Mouse (Mus musculus) intestine, embryonic 16.5 days (tissue): ENCODE results near the gene Sat2. TPM values are rescaled to one million over a fixed set of nuclear protein-coding genes. Genes with fewer than 3 reads are reported as not detected.
A peak's percentile ranks its signal among the peaks of the same experiment; 100 is the strongest.

Experiments used
- ATAC-seq: fragments of 200-750 bp; cut with Nextera tagmentation; 2 replicates; pipeline ENCODE4 v1.8.0; 2017; ENCODE audit warnings: moderate TSS enrichment, moderate library complexity
- H3K27ac ChIP-seq: fragments of 300-500 bp; sonication (generic); 2 replicates; pipeline ENCODE4 v1.5.1; 2014; ENCODE audit warnings: mild to moderate bottlenecking, low read length
- H3K27me3 ChIP-seq: fragments of 300-500 bp; sonication (generic); replicated peaks from 2 replicates; pipeline ENCODE4 v1.6.1; 2014; ENCODE audit warnings: low read length, control low read depth, mixed read lengths; ENCODE audit not compliant: control insufficient read depth, insufficient read depth
- H3K36me3 ChIP-seq: fragments of 300-500 bp; sonication (generic); 2 replicates; pipeline ENCODE4 v1.6.1; 2014; ENCODE audit warnings: low read length, control low read depth; ENCODE audit not compliant: control insufficient read depth, insufficient read depth
- H3K4me1 ChIP-seq: fragments of 300-500 bp; sonication (generic); 2 replicates; pipeline ENCODE4 v1.6.1; 2014; ENCODE audit warnings: low read length, control low read depth, mixed read lengths; ENCODE audit not compliant: control insufficient read depth, insufficient read depth
- H3K4me2 ChIP-seq: fragments of 300-500 bp; sonication (generic); 2 replicates; pipeline ENCODE4 v1.6.1; 2014; ENCODE audit warnings: low read depth, low read length, control low read depth
- H3K4me3 ChIP-seq: fragments of 300-500 bp; sonication (generic); 2 replicates; pipeline ENCODE4 v1.5.1; 2014; ENCODE audit warnings: mild to moderate bottlenecking, low read length
- H3K9ac ChIP-seq: fragments of 300-500 bp; sonication (generic); 2 replicates; pipeline ENCODE4 v1.6.1; 2014; ENCODE audit warnings: low read depth, low read length
- H3K9me3 ChIP-seq: fragments of 300-500 bp; sonication (generic); 2 replicates; pipeline ENCODE4 v1.6.1; 2016; ENCODE audit warnings: low read length, control low read depth; ENCODE audit not compliant: control insufficient read depth
- WGBS: fragments of 180-500 bp; shearing (Covaris S2); extraction: QIAGEN DNeasy Blood & Tissue Kit; methylation state at CpG from one replicate; pipeline ENCODE4 v1.1.7; 2014; 5-methylcytosine and 5-hydroxymethylcytosine counted together
- polyA plus RNA-seq: library from polyadenylated mRNA; unstranded; fragments of >200 nt; fragmentation: Nextera tagmentation; extraction: Ambion mirVana; gene quantifications from 2 replicates; pipeline ENCODE4 v1.2.1, GENCODE M21; 2015

Sat2 gene
- 15.4 and 18.1 TPM in 2 replicates for polyA plus RNA-seq

- H3K4me2 ChIP-seq: peak within 1 kb of the TSS; percentile 88
- H3K4me1 ChIP-seq: peaks cover 9% of the 10 kb centered on the region
- H3K9me3 ChIP-seq: no peaks in the 10 kb centered on the region
- peak within 1 kb of the TSS; percentile 81 for H3K9ac ChIP-seq
- WGBS: 1% methylated on average over 20 of the region's 20 CpGs
- ATAC-seq: peak; percentile 75
- H3K27ac ChIP-seq: peak within 1 kb of the TSS; percentile 67
- no peaks in the 10 kb centered on the region for H3K36me3 ChIP-seq
- no peaks in the 10 kb centered on the region for H3K27me3 ChIP-seq
- H3K4me3 ChIP-seq: peak within 1 kb of the TSS; percentile 69
Observed at GRCm38 (mm10) chr11:69621571-69622268, at the start of gene Sat2. Gene Sat2 (plus strand): TSS chr11:69622024.

GRCm38 (mm10) chr11:69575220-69575619 is 46.6 kb upstream of the Sat2 start:
- Histone ChIP-seq H3K4me3 (no peak overlapping the region), H3K27ac (no peak overlapping the region), H3K4me1 (peaks cover 18% of the 10 kb centered on the region), H3K36me3 (0 out of 2 replicates have a peak, but pooled peaks cover 3% of the 10 kb centered on the region), H3K27me3 (no peaks in the 10 kb centered on the region), H3K9ac (no peak overlapping the region), H3K9me3 (no peaks in the 10 kb centered on the region), H3K4me2 (no peak overlapping the region)
- WGBS: 56% methylated on average over 3 of the region's 3 CpGs
- ATAC-seq: no peak

DNA sequence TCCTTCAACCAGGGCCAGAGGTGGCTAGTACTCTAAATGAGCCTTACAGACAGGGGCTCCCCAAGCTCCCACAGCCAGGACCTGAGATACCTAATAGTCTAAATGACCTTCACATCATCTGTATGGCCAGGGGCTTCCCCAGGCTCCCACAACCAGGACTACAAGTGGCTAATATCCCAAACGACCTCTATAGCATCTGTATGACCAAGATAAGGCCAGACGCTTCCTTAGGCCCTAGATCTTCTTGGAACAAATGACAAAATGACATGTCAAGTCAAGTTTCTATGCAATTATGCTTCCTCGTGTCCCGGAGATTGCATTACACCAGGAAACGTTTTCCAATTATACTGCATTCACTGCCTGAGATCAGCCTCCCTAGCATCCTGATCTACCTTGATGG is 45.5 kb upstream of the Sat2 start:
- Histone ChIP-seq H3K9ac (no peak overlapping the region), H3K9me3 (no peaks in the 10 kb centered on the region), H3K36me3 (0 out of 2 replicates have a peak, but pooled peaks cover 3% of the 10 kb centered on the region), H3K4me1 (peaks cover 18% of the 10 kb centered on the region), H3K4me2 (no peak overlapping the region), H3K4me3 (no peak overlapping the region), H3K27ac (no peak overlapping the region), H3K27me3 (no peaks in the 10 kb centered on the region)
- ATAC-seq: no peak
- 73% methylated on average over 5 of the region's 5 CpGs for WGBS

GRCm38 (mm10) chr11:69578301-69578700 is 43.5 kb upstream of the Sat2 start:
- no peak for ATAC-seq
- Histone ChIP-seq H3K4me3 (peak overlapping the region; percentile 80), H3K4me2 (peak overlapping the region; percentile 86), H3K9me3 (no peaks in the 10 kb centered on the region), H3K27ac (peak overlapping the region; percentile 83; the same call in 1 of the 2 replicates), H3K27me3 (no peaks in the 10 kb centered on the region), H3K9ac (peak overlapping the region; percentile 83), H3K36me3 (no peaks in the 10 kb centered on the region), H3K4me1 (peaks cover 25% of the 10 kb centered on the region)
- whole genome bisulfite sequencing: 11% methylated on average over 15 of the region's 15 CpGs

- H3K4me3 ChIP-seq: peak overlapping the region; percentile 80
- peak overlapping the region; percentile 98 for H3K27ac ChIP-seq
- H3K9me3 ChIP-seq: no peaks in the 10 kb centered on the region
- ATAC-seq: peak; percentile 89
- H3K4me2 ChIP-seq: peak overlapping the region; percentile 86
- peaks cover 25% of the 10 kb centered on the region for H3K4me1 ChIP-seq
- peak overlapping the region; percentile 83 for H3K9ac ChIP-seq
- no peaks in the 10 kb centered on the region for H3K36me3 ChIP-seq
- no peaks in the 10 kb centered on the region for H3K27me3 ChIP-seq
- WGBS: 1% methylated on average over 39 of the region's 39 CpGs
Observed at GRCm38 (mm10) chr11:69579128-69580017, 42.5 kb upstream of the Sat2 start.

- Histone ChIP-seq H3K4me2 (peak within 1 kb of the TSS; percentile 68), H3K9me3 (no peaks in the 10 kb centered on the region)
Observed at GRCm38 (mm10) chr11:69580091-69580514, 41.7 kb upstream of the Sat2 start, which contains the start of the genes Wrap53 and Trp53. Gene Wrap53 (minus strand): TSS chr11:69580255. Gene Trp53 (plus strand): TSS chr11:69580359.

GRCm38 (mm10) chr11:69580572-69581146 is 41.2 kb upstream of the Sat2 start:
- peaks cover 28% of the 10 kb centered on the region for H3K4me1 ChIP-seq
- H3K4me3 ChIP-seq: peak overlapping the region; percentile 73
- WGBS: under 1% methylated on average over 25 of the region's 25 CpGs
- peak overlapping the region; percentile 74 for H3K9ac ChIP-seq
- no peaks in the 10 kb centered on the region for H3K27me3 ChIP-seq
- no peaks in the 10 kb centered on the region for H3K36me3 ChIP-seq
- peak overlapping the region; percentile 68 for H3K4me2 ChIP-seq
- peak; percentile 3 for ATAC-seq
- peak overlapping the region; percentile 98 for H3K27ac ChIP-seq
- H3K9me3 ChIP-seq: no peaks in the 10 kb centered on the region

More at GRCm38 (mm10) chr11:69580091-69580514, 41.7 kb upstream of the Sat2 start, which contains the start of the genes Wrap53 and Trp53:
- H3K27ac ChIP-seq: peak within 1 kb of the TSS; percentile 98
- peak; percentile 62 for ATAC-seq
- H3K36me3 ChIP-seq: no peaks in the 10 kb centered on the region
- WGBS: under 1% methylated on average over 13 of the region's 13 CpGs
- H3K27me3 ChIP-seq: no peaks in the 10 kb centered on the region
- peak within 1 kb of the TSS; percentile 83 for H3K9ac ChIP-seq
- H3K4me1 ChIP-seq: peaks cover 28% of the 10 kb centered on the region
- H3K4me3 ChIP-seq: peak within 1 kb of the TSS; percentile 80

DNA sequence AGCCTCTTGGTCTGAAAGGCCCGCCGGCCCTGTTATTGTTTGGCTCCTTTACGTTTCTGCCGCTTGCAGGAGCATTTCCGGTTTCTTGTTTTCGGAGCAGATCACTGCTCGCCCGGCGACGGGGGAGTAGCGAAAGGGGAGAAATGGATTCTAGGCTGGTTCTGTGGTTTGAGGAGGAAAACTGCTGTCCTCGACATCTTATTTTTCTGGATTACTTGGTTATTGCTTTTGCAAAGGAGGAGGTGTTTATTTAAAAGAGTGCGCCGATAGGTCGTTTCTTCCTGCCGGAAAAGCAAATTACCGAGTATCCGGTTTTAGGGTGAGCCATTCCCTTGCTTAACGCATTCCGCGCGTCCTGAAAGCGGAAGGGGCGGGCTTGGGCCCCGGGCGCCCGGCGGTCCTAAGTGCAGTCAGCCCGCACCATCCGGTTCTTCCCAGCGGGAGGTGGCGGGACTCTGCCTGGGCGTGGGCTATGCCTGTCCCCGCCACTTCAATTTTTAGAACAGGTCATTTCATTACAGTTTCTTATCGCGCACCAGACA is 40.6 kb upstream of the Sat2 start:
- peak overlapping the region; percentile 73 for H3K4me3 ChIP-seq
- H3K4me1 ChIP-seq: peaks cover 28% of the 10 kb centered on the region
- peak overlapping the region; percentile 68 for H3K4me2 ChIP-seq
- under 1% methylated on average over 36 of the region's 36 CpGs for WGBS
- peak; percentile 80 for ATAC-seq
- H3K9me3 ChIP-seq: no peaks in the 10 kb centered on the region
- H3K36me3 ChIP-seq: no peaks in the 10 kb centered on the region
- H3K27ac ChIP-seq: peak overlapping the region; percentile 98
- peak overlapping the region; percentile 74 for H3K9ac ChIP-seq
- H3K27me3 ChIP-seq: no peaks in the 10 kb centered on the region
